In the genomic region with DNA sequence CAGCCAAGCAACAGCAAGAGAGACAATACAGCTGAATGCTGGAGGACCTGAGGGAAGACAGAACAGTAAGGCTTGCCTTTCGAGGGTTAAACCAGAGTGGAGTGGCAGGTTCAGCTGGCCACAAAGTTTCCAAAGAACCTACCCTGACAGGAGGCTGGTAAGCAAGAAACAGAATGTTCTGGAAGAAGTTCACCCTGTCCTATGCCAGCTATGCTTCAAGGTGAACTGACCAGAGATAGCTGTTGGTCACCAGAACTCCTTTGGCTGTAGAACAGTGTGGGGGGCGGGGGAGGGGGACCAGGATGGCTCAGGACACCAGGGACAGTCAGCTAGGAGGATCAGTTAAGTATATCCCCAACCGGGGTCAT, we compare ENCODE assay signal across 25 mouse cellular contexts. TPM values are rescaled to one million over a fixed set of nuclear protein-coding genes. Genes with fewer than 3 reads are reported as not detected.
DNase-seq lines count a peak whose midpoint lies in the region; ATAC-seq and TF ChIP-seq lines count a peak whose summit lies in the region.
"Had no signal": no experiment of that assay in that cellular context is flagged by ENCODE, and none has a peak within 500 bp of the region (broad histone marks: within the 10 kb centered on the region; RNA-seq: fewer than 3 reads in every experiment).

No protein-coding gene starts in this region.

- no peaks in the 10 kb centered on the region for H3K36me3 ChIP-seq in lung, embryonic 15.5 days
- H3K36me3 ChIP-seq in heart, embryonic 15.5 days: no peaks in the 10 kb centered on the region
- H3K36me3 ChIP-seq: embryonic facial prominence, embryonic 12.5 days; hindbrain, embryonic 15.5 days; liver, embryonic 13.5 days; midbrain, embryonic 15.5 days; neural tube, embryonic 12.5 days had no signal

- H3K4me3 ChIP-seq in gastrocnemius, adult 2 months: peak overlapping the region; percentile 52
- H3K4me3 ChIP-seq in lung, embryonic 15.5 days: no peak overlapping the region
- no peak overlapping the region for H3K4me3 ChIP-seq in heart, embryonic 15.5 days
- H3K4me3 ChIP-seq: embryonic facial prominence, embryonic 12.5 days; erythroblast, embryonic 14.5 days; hindbrain, embryonic 15.5 days; liver, embryonic 13.5 days; midbrain, embryonic 15.5 days; neural tube, embryonic 12.5 days had no signal

- H3K4me1 ChIP-seq in lung, embryonic 15.5 days: peaks cover 3% of the 10 kb centered on the region
- H3K4me1 ChIP-seq in heart, embryonic 15.5 days (replicated peaks): peaks cover 23% of the 10 kb centered on the region

- H3K27ac ChIP-seq in gastrocnemius, adult 2 months: peak overlapping the region; percentile 96
- no peak overlapping the region for H3K27ac ChIP-seq in lung, embryonic 15.5 days
- peak overlapping the region; percentile 91 for H3K27ac ChIP-seq in heart, embryonic 15.5 days
- H3K27ac ChIP-seq: hindbrain, embryonic 15.5 days; liver, embryonic 13.5 days; midbrain, embryonic 15.5 days; neural tube, embryonic 12.5 days had no signal

- H3K9me3 ChIP-seq in lung, embryonic 15.5 days: no peaks in the 10 kb centered on the region
- H3K9me3 ChIP-seq in heart, embryonic 15.5 days (replicated peaks): no peaks in the 10 kb centered on the region
- H3K9me3 ChIP-seq: embryonic facial prominence, embryonic 12.5 days; hindbrain, embryonic 15.5 days; midbrain, embryonic 15.5 days; neural tube, embryonic 12.5 days had no signal

- no peak for TF ChIP-seq CTCF in gastrocnemius, adult 2 months (IDR thresholded peaks at IDR 0.05)

- H3K27me3 ChIP-seq in lung, embryonic 15.5 days: no peaks in the 10 kb centered on the region
- H3K27me3 ChIP-seq in heart, embryonic 15.5 days: no peaks in the 10 kb centered on the region
- H3K27me3 ChIP-seq: embryonic facial prominence, embryonic 12.5 days; hindbrain, embryonic 15.5 days; liver, embryonic 13.5 days; midbrain, embryonic 15.5 days; neural tube, embryonic 12.5 days had no signal

- intact Hi-C loops in gastrocnemius, adult 2 months (cut with DNase I): no loop called here
- intact Hi-C loops in gastrocnemius, postnatal 36 days (cut with DNase I): no loop called here

- WGBS in lung, embryonic 15.5 days: 64% methylated on average over 3 of the region's 3 CpGs
- WGBS in heart, embryonic 15.5 days: 56% methylated on average over 3 of the region's 3 CpGs

- peak; percentile 50 for DNase-seq in gastrocnemius, adult 2 months
- no peak for DNase-seq in gastrocnemius, postnatal 36 days
- DNase-seq in lung, adult 18-20 months: no peak
- DNase-seq in thymus, postnatal 25 days: no peak
- no peak for DNase-seq in frontal cortex, postnatal 36 days (ENCODE audit: low spot score in 2 of 2)
- DNase-seq: cerebellum, adult 18-20 months; cerebellum, postnatal 14 days; gastrocnemius, postnatal 10 days; kidney, adult 2 months; layer of hippocampus, adult 9-11 months; liver, embryonic 13.5 days; lung, embryonic 14.5 days; lung, postnatal 36 days; retina, postnatal 1 day; right cerebral cortex, postnatal 4 days; thymus, postnatal 14 days had no signal

- H3K4me2 ChIP-seq in lung, embryonic 15.5 days: no peak overlapping the region
- peak overlapping the region; percentile 36 for H3K4me2 ChIP-seq in heart, embryonic 15.5 days
- H3K4me2 ChIP-seq: embryonic facial prominence, embryonic 12.5 days; hindbrain, embryonic 15.5 days; liver, embryonic 13.5 days; lung, embryonic 14.5 days; midbrain, embryonic 15.5 days; neural tube, embryonic 12.5 days had no signal

- ATAC-seq in lung, embryonic 15.5 days (ENCODE audit: borderline replicate concordance, extremely low read depth, low FRiP score, low TSS enrichment): peak; percentile 35; the same call in 1 of the 2 replicates
- ATAC-seq in heart, embryonic 15.5 days (replicated peaks; ENCODE audit: insufficient number of reproducible peaks, insufficient read depth, low FRiP score, low read depth): 0 out of 2 replicates have a peak, but pooled peaks have one; percentile 26
- ATAC-seq: forebrain, embryonic 14.5 days; midbrain, embryonic 15.5 days had no signal

- no peak overlapping the region for H3K9ac ChIP-seq in lung, embryonic 15.5 days
- no peak overlapping the region for H3K9ac ChIP-seq in heart, embryonic 15.5 days
- H3K9ac ChIP-seq: embryonic facial prominence, embryonic 12.5 days; hindbrain, embryonic 15.5 days; liver, embryonic 13.5 days; lung, embryonic 14.5 days; midbrain, embryonic 15.5 days; neural tube, embryonic 12.5 days had no signal

RNA-seq across cellular contexts. Expression of a gene that starts 16.6 kb away (rescaled TPM):
- total RNA-seq in gastrocnemius, adult 2 months (2021): 10 to 100 TPM; 27.2 to 30.6 TPM
- total RNA-seq in gastrocnemius, postnatal 36 days (2021): 10 to 100 TPM; 23.7 to 23.9 TPM
- 265 and 267 TPM in 2 replicates for polyA plus RNA-seq in lung, embryonic 15.5 days (2015; fragmentation: Nextera tagmentation; extraction: Ambion mirVana)
- 127 and 131 TPM in 2 replicates for polyA plus RNA-seq in heart, embryonic 15.5 days (2015; fragmentation: Nextera tagmentation; extraction: Ambion mirVana)

RNA-seq across cellular contexts. Expression of a gene that starts 34.7 kb away (rescaled TPM):
- 10 to 100 TPM; 36.7 to 44.8 TPM for total RNA-seq in gastrocnemius, adult 2 months (2021)
- total RNA-seq in gastrocnemius, postnatal 36 days (2021): 10 to 100 TPM; 25.4 to 31.2 TPM
- 210 and 220 TPM in 2 replicates for polyA plus RNA-seq in lung, embryonic 15.5 days (2015; fragmentation: Nextera tagmentation; extraction: Ambion mirVana)
- 123 and 130 TPM in 2 replicates for polyA plus RNA-seq in heart, embryonic 15.5 days (2015; fragmentation: Nextera tagmentation; extraction: Ambion mirVana)

RNA-seq across cellular contexts. Expression of a gene that starts 56.3 kb away (rescaled TPM):
- under 1 TPM; 0.10 to 0.11 TPM for total RNA-seq in gastrocnemius, adult 2 months (2021)
- total RNA-seq in gastrocnemius, postnatal 36 days (2021): under 1 TPM; 0.07 to 0.08 TPM
- 0.80 and 0.82 TPM in 2 replicates for polyA plus RNA-seq in lung, embryonic 15.5 days (2015; fragmentation: Nextera tagmentation; extraction: Ambion mirVana)
- 0.49 and 0.55 TPM in 2 replicates for polyA plus RNA-seq in heart, embryonic 15.5 days (2015; fragmentation: Nextera tagmentation; extraction: Ambion mirVana)
- total RNA-seq: left cerebral cortex, adult 18-20 months had no signal
- polyA plus RNA-seq: erythroblast, embryonic 14.5 days; midbrain, embryonic 15.5 days had no signal
